Mouse (Mus musculus) kidney, postnatal 4 days (tissue): ENCODE measurements at regions not wholly inside any gene's neighbourhood (a gene's known extent, or its start where the extent isn't known, plus 50 kb on each side); places are given as distances from the start of the nearest gene placed in this dataset.

Source experiments
- DNase-seq, 2 experiments: peaks; one replicate each; pipeline ENCODE4 v3.0.0; 2021; ENCODE audit warnings: mixed read lengths in 2 of 2

DNA sequence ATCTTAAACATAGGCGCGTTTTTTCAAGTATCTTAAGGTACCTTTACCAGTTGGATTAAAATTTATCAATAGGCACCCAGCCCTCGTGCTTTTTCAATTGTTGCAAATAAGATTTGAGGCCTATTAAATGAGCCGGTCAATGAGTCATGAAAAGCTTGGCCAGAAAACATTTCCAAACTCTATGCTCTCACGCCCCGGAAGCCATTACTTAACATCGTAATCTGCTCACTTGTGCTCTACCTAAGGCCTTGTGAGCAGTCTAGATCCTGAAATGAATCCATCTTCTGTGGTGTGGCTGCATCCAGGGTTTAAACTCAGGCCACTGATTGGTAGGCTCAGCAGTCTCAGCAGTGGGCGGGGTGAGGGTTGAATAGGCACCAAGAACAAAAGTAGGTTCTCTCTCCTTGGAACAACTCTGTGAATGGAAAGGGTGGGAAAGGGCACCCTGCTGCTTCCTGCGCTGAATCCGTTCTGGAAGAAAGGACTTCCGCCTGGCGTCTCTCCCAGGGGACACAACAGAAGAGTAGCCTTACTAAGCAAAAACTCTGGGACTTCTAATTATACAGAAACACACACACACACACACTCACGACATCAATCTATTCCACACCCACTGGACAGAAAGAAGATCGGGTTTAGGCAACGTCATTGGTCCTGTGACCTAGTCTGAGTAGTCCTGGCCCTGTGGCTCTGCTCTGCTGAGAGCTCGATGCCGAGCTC, 53.4 kb upstream of the Fmnl2 start:
- DNase-seq = peak; percentile 33 to 60

DNA sequence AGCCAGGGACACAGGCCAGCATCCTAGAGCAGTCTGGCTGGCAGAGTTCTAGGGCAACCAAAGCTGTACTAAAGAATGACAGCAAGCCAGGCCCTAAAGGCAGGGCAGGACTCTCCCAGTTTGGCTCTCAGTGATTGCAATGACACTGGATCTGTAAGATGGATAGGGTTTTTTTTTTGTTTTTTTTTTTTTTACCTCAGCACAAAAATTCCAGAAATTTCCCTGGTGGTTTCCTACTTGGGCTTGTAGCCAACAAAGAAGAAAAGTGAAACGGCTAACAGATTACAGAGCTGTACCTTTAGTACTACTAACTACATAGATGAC, 52.9 kb upstream of the Fmnl2 start:
- no peak for DNase-seq

DNA sequence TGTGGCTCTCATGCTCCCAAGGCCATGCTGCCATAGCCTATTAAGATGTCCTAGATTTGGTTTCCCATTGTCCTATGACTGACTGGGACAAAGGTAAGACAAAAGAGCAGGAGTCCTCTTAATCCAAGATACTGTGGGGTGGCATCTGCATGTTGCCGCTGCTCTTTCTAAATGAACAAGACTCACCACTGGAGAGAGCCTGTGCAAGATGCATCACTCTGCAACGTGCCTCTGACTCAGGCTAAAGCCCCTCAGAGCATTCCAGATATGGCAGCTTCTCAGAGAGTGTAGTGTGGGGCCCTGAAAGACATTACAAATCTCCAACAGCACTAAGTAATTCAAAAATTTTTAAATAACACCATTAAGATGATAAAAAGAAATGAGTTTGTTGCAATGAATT, 49.8 kb upstream of the Fmnl2 start:
- DNase-seq = no peak
